Mouse (Mus musculus) C2C12 (cell line): ENCODE measurements around the gene Alox12b. TPM values are rescaled to one million over a fixed set of nuclear protein-coding genes. Genes with fewer than 3 reads are reported as not detected.

Experiments used
- H3K27me3 ChIP-seq: one replicate; pipeline ENCODE4 v1.6.1; 2011; ENCODE audit not compliant: control insufficient read depth, insufficient read depth, insufficient read length
- H3K36me3 ChIP-seq: one replicate; pipeline ENCODE4 v1.6.1; 2011; ENCODE audit not compliant: control insufficient read depth, insufficient read depth
- H3K4me3 ChIP-seq: one replicate; pipeline ENCODE4 v1.5.1; 2011; ENCODE audit warnings: mild to moderate bottlenecking, control low read depth; ENCODE audit not compliant: poor library complexity, insufficient read depth, severe bottlenecking
- H3K79me2 ChIP-seq: one replicate; pipeline ENCODE4 v1.6.1; 2011; ENCODE audit not compliant: control insufficient read depth, insufficient read depth
- H3K79me3 ChIP-seq: one replicate; pipeline ENCODE4 v1.6.1; 2011; ENCODE audit warnings: low read depth, control low read depth
- H3ac ChIP-seq: one replicate; pipeline ENCODE3; 2011; ENCODE audit warnings: low read depth; ENCODE audit not compliant: control insufficient read depth, insufficient read length
- CEBPB ChIP-seq: IDR thresholded peaks from one replicate; pipeline ENCODE4 v1.6.1; 2011; ENCODE audit warnings: low read depth, mild to moderate bottlenecking, control low read depth, moderate library complexity
- CTCF ChIP-seq: IDR thresholded peaks from one replicate; pipeline ENCODE4 v1.5.1; 2011; ENCODE audit not compliant: control insufficient read depth, insufficient read depth, insufficient read length
- FOSL1 ChIP-seq: IDR thresholded peaks from one replicate; pipeline ENCODE4 v1.8.0; 2011; ENCODE audit warnings: mild to moderate bottlenecking, low read length; ENCODE audit not compliant: poor library complexity, insufficient read depth, severe bottlenecking
- MAX ChIP-seq: IDR thresholded peaks from one replicate; pipeline ENCODE4 v1.6.1; 2011; ENCODE audit warnings: mild to moderate bottlenecking, control low read depth
- MYOD1 ChIP-seq: IDR thresholded peaks from one replicate; pipeline ENCODE4 v1.6.1; 2011; ENCODE audit warnings: low read depth; ENCODE audit not compliant: control insufficient read depth, insufficient read length
- MYOG ChIP-seq: IDR thresholded peaks from one replicate; pipeline ENCODE4 v1.6.1; 2011; ENCODE audit not compliant: control insufficient read depth, insufficient read length; ENCODE audit errors: extremely low read depth
- USF1 ChIP-seq: IDR thresholded peaks from one replicate; pipeline ENCODE4 v1.6.1; 2011; ENCODE audit warnings: low read depth, mild to moderate bottlenecking, control low read depth, moderate library complexity
- long read RNA-seq, 2 experiments: library from polyadenylated mRNA; unstranded; transcript quantifications; one replicate each; pipeline ENCODE4 v2.0.0; 2019 to 2020
- polyA plus RNA-seq: library from polyadenylated mRNA; unstranded; fragments of >200 nt; fragmentation: generic; extraction: Trizol; gene quantifications from one replicate; pipeline ENCODE4 v1.2.1, GENCODE M21; 2012; ENCODE audit warnings: missing spikeins

The Alox12b gene
- not detected for polyA plus RNA-seq
- long read RNA-seq, experiment 1 = 0 reads
- long read RNA-seq, experiment 2 = 0 reads

- TF ChIP-seq CTCF (no peak), MAX (no peak), FOSL1 (no peak), MYOG (no peak)
- H3K27me3 ChIP-seq = peaks cover 36% of the 10 kb centered on the region
These were observed at the start of gene Alox12b for GRCm38 (mm10) chr11:69156800-69157199. TSS of gene Alox12b (plus strand) at chr11:69156989.

GRCm38 (mm10) chr11:69107676-69108075 lies 49.1 kb upstream of the Alox12b start:
- Histone ChIP-seq H3K27me3 (no peaks in the 10 kb centered on the region), H3K79me2 (no peaks in the 10 kb centered on the region), H3ac (no peak overlapping the region), H3K36me3 (peaks cover 39% of the 10 kb centered on the region), H3K79me3 (no peaks in the 10 kb centered on the region), H3K4me3 (no peak overlapping the region)
- no peak for TF ChIP-seq FOSL1
- no peak for TF ChIP-seq MAX
- TF ChIP-seq USF1 = no peak
- no peak for TF ChIP-seq MYOG
- no peak for TF ChIP-seq CTCF
- no peak for TF ChIP-seq CEBPB
- no peak for TF ChIP-seq MYOD1

More at GRCm38 (mm10) chr11:69156800-69157199, at the start of gene Alox12b:
- Histone ChIP-seq H3K4me3 (no peak within 1 kb of the TSS), H3K79me3 (no peaks in the 10 kb centered on the region), H3K79me2 (no peaks in the 10 kb centered on the region), H3ac (no peak within 1 kb of the TSS), H3K36me3 (no peaks in the 10 kb centered on the region)

DNA sequence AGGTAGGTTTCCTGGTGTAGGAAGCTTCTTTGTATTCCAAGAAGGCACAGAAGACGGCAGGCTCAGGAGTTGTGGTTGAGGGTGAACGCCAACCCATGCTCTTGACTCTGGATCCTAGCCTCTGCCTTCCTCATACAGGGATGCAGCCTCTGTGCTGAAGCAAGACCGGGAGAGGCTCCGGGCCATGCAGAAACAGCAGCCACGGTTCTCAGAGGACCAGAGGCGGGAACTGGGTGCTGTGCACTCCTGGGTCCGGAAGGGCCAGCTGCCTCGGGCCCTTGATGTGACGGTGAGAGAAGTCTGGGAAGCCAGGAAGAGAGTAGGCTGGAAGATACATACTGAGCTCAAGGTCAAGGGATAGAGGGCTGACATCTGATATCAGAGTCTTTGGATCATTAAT lies 48.6 kb upstream of the Alox12b start:
- H3K4me3 ChIP-seq = no peak overlapping the region
- peaks cover 33% of the 10 kb centered on the region for H3K36me3 ChIP-seq
- no peaks in the 10 kb centered on the region for H3K79me3 ChIP-seq
- no peaks in the 10 kb centered on the region for H3K27me3 ChIP-seq
- no peak for TF ChIP-seq MAX
- no peak for TF ChIP-seq CEBPB
- no peak for TF ChIP-seq USF1
- no peak for TF ChIP-seq MYOD1
- no peak for TF ChIP-seq MYOG
- TF ChIP-seq FOSL1 = no peak
- no peak for TF ChIP-seq CTCF
- no peaks in the 10 kb centered on the region for H3K79me2 ChIP-seq
- no peak overlapping the region for H3ac ChIP-seq

DNA sequence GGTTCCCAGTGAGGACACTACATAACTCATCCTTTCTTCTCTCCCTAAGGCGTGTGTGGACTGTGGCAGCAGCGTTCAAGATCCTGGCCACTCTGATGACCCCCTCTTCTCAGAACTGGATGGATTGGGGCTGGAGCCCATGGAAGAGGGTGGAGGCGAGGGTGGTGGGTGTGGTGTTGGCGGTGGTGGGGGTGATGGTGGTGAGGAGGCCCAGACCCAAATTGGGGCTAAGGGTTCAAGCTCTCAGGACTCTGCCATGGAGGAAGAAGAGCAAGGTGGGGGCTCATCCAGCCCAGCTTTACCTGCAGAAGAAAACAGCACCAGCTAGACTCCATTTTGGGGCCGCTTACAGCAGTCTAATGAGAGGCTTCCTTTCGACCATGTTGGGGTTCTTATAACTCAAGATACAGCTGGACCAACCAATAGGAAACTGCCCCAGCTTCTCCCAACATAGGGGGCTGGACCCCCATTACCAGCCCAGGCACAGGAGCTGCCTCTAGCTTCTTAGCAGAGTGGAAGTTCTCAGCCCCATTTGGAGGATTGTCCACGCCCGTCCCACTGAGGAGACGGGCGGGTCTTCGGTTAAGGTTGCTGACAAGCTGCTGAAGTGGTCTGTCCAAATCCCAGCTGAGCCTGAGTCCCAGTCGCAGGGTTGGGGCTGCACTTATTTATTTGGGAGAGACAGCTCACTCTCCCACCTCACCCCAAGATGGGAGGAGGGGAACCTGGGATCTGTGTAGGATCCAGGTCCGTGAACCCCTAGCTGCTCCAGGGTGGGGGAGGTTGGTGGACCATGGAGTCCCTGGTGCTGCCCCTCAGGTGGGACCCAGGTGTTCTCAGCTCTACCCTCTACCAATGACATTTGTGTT lies 47.5 kb upstream of the Alox12b start:
- no peak for TF ChIP-seq MAX
- TF ChIP-seq CTCF = no peak
- no peaks in the 10 kb centered on the region for H3K79me3 ChIP-seq
- no peaks in the 10 kb centered on the region for H3K27me3 ChIP-seq
- H3ac ChIP-seq = no peak overlapping the region
- H3K79me2 ChIP-seq = no peaks in the 10 kb centered on the region
- H3K36me3 ChIP-seq = peaks cover 23% of the 10 kb centered on the region
- H3K4me3 ChIP-seq = no peak overlapping the region

GRCm38 (mm10) chr11:69110319-69111046 lies 46.3 kb upstream of the Alox12b start:
- Histone ChIP-seq H3K4me3 (no peak overlapping the region), H3K79me3 (no peaks in the 10 kb centered on the region), H3ac (no peak overlapping the region), H3K27me3 (no peaks in the 10 kb centered on the region), H3K79me2 (no peaks in the 10 kb centered on the region), H3K36me3 (peaks cover 17% of the 10 kb centered on the region)
- TF ChIP-seq USF1 (no peak), FOSL1 (no peak), MYOG (no peak), CTCF (no peak), CEBPB (peak; percentile 1), MAX (no peak), MYOD1 (no peak)
